Mouse (Mus musculus): ENCODE data around the gene Adamts20. TPM values are rescaled to one million over a fixed set of nuclear protein-coding genes. Genes with fewer than 3 reads are reported as not detected.
"Not testable (repeated sequence)": the region's sequence is repeated elsewhere in the genome, so short reads cannot be mapped to it uniquely, and the experiment has no call there.

Adamts20 gene
- total and polyA plus RNA-seq, 3 experiments: 0.05 TPM; not detected in 2

DNA sequence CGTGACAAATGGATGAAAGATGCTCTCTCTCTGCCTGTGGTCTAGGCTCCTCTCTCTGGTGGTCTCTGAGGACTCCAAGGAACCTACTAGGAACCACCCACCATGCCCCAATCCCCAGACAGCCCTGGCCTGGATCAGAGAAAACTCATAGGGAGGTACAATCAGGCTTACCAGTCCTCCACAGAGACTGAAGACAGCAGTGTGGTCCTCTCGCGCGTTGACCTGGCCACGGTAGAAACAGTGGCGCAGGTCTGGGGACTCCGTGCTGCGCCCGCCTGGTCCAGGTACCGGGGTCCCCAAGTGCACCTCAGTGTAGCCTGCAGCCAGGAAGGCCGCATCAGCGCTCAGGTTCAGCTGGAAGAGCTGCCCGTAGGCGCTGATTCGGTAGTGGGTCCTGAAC lies 62.2 kb downstream of the Adamts20 start:
- DNase-seq (ENCODE audit: low spot score) (no peak), ATAC-seq (ENCODE audit: extremely low read depth, insufficient number of reproducible peaks, low FRiP score, poor library complexity, severe bottlenecking) (no peak)
- H3K36me3 ChIP-seq (replicated peaks): no peaks in the 10 kb centered on the region
- H3K9me3 ChIP-seq (replicated peaks): peaks cover 46% of the 10 kb centered on the region
- TF ChIP-seq POLR2AphosphoS5 (IDR thresholded peaks at IDR 0.05; ENCODE audit: insufficient replicate concordance, low read depth, low read length) (no peak), GATA1 (IDR thresholded peaks at IDR 0.05; ENCODE audit: borderline replicate concordance, low read length) (no peak), GATA2 (IDR thresholded peaks at IDR 0.05; ENCODE audit: borderline replicate concordance, low read depth, low read length) (no peak), CTCF (IDR thresholded peaks at IDR 0.05; ENCODE audit: low read depth, low read length) (no peak), TAL1 (conservative IDR thresholded peaks at IDR 0.05; ENCODE audit: low read depth, low read length) (no peak)
- no peaks in the 10 kb centered on the region for H3K27me3 ChIP-seq (ENCODE audit: insufficient read depth, low read length)
- H3K4me1 ChIP-seq (ENCODE audit: insufficient read depth, low read depth, low read length): no peaks in the 10 kb centered on the region
- no peak overlapping the region; the same call in 1 of the 2 replicates for H3K4me3 ChIP-seq (ENCODE audit: low read depth, low read length)

DNA sequence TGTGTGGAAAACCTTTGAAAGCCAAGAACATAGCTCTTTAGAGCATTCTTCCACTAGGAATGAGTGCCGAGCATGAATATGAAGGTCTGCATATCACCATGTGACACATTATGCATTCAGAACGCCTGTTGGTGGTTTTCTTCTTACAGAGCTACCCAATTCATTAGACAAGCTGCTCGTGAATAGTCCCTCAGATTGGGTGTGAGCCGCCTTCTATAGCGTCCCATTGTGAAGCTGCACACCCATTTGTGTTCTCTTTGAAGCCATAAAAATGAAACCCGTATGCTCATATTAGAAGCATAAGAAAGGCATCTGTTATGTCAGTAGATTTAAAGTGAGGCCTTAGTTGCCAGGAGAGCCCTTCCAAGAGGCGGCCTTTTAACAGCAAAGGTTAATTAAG lies 72.5 kb downstream of the Adamts20 start:
- no peaks in the 10 kb centered on the region for H3K4me1 ChIP-seq (ENCODE audit: insufficient read depth, low read depth, low read length)
- no peaks in the 10 kb centered on the region for H3K36me3 ChIP-seq (replicated peaks)
- no peak overlapping the region for H3K4me3 ChIP-seq (ENCODE audit: low read depth, low read length)
- ATAC-seq (ENCODE audit: extremely low read depth, insufficient number of reproducible peaks, low FRiP score, poor library complexity, severe bottlenecking): no peak
- peaks cover 21% of the 10 kb centered on the region for H3K9me3 ChIP-seq (replicated peaks)
- no peak for DNase-seq (ENCODE audit: low spot score)
- no peaks in the 10 kb centered on the region for H3K27me3 ChIP-seq (ENCODE audit: insufficient read depth, low read length)
- TF ChIP-seq POLR2AphosphoS5 (IDR thresholded peaks at IDR 0.05; ENCODE audit: insufficient replicate concordance, low read depth, low read length): no peak
- no peak for TF ChIP-seq TAL1 (conservative IDR thresholded peaks at IDR 0.05; ENCODE audit: low read depth, low read length)
- no peak for TF ChIP-seq GATA2 (IDR thresholded peaks at IDR 0.05; ENCODE audit: borderline replicate concordance, low read depth, low read length)
- TF ChIP-seq CTCF (IDR thresholded peaks at IDR 0.05; ENCODE audit: low read depth, low read length): no peak
- no peak for TF ChIP-seq GATA1 (IDR thresholded peaks at IDR 0.05; ENCODE audit: borderline replicate concordance, low read length)

DNA sequence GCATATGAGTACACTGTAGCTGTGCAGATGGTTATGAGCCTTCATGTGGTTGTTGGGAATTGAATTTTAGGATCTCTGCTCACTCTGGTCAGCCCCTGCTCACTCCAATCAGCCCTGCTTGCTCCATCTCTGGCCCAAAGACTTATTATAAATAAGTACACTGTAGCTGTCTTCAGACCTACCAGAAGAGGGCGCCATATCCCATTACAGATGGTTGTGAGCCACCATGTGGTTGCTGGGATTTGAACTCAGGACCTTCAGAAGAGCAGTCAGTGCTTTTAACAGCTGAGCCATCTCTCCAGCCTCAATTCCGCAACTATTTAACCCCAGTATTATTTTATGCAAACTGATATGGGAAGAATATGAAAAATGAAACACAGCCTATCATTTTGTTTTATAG lies 75.1 kb downstream of the Adamts20 start:
- H3K36me3 ChIP-seq (replicated peaks); ATAC-seq (ENCODE audit: extremely low read depth, insufficient number of reproducible peaks, low FRiP score, poor library complexity, severe bottlenecking); H3K27me3 ChIP-seq (ENCODE audit: insufficient read depth, low read length); H3K4me1 ChIP-seq (ENCODE audit: insufficient read depth, low read depth, low read length); DNase-seq (ENCODE audit: low spot score); H3K4me3 ChIP-seq (ENCODE audit: low read depth, low read length): not testable (repeated sequence)
- peaks cover 13% of the 10 kb centered on the region for H3K9me3 ChIP-seq (replicated peaks)

DNA sequence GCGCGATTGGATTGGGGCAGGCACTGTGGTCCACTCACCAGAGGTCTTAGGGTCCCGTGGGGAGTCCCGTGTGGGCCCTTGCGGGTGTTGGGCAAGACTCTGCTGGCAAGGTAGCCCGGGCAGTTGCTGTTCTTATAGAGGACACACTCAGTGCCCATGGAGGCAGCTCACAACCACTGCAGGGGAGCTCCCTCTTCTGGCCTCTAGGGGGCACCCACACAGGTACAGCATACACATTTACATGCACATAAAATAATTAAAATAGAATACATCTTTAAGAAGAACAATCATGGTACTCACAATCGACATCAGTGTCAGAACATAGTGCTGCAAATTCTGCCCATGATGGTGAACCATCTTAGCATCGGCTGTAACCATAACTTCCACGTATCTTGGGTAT lies 85.8 kb downstream of the Adamts20 start:
- Histone ChIP-seq H3K27me3 (ENCODE audit: insufficient read depth, low read length) (no peaks in the 10 kb centered on the region), H3K36me3 (replicated peaks) (no peaks in the 10 kb centered on the region), H3K9me3 (replicated peaks) (peaks cover 12% of the 10 kb centered on the region; the same call in 1 of the 2 replicates), H3K4me3 (ENCODE audit: low read depth, low read length) (no peak overlapping the region), H3K4me1 (ENCODE audit: insufficient read depth, low read depth, low read length) (no peaks in the 10 kb centered on the region)
- TF ChIP-seq CTCF (IDR thresholded peaks at IDR 0.05; ENCODE audit: low read depth, low read length): no peak
- ATAC-seq (ENCODE audit: extremely low read depth, insufficient number of reproducible peaks, low FRiP score, poor library complexity, severe bottlenecking) (no peak), DNase-seq (ENCODE audit: low spot score) (no peak)

DNA sequence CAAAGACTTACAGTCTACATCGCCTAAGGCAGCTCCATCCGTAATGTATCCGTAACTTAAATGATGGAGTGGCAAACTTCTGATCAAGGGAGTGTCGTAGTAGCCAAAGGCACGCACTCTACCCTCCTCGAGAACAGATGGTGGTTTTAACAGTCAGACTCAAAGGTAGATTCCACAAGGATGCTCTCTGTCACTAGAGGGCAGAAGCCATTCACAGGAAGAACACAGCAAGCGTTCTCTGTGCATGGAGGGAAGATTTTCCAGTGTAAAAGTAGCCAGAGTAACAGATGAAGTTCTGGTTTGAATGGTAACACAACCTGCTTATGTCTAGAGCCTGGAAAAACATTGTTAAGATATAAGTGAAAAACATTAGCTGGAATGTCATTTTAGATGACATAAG lies 92.7 kb downstream of the Adamts20 start:
- H3K4me3 ChIP-seq (ENCODE audit: low read depth, low read length): no peak overlapping the region
- H3K4me1 ChIP-seq (ENCODE audit: insufficient read depth, low read depth, low read length): no peaks in the 10 kb centered on the region
- ATAC-seq (ENCODE audit: extremely low read depth, insufficient number of reproducible peaks, low FRiP score, poor library complexity, severe bottlenecking) (no peak), DNase-seq (ENCODE audit: low spot score) (no peak)
- TF ChIP-seq TAL1 (conservative IDR thresholded peaks at IDR 0.05; ENCODE audit: low read depth, low read length) (no peak), CTCF (IDR thresholded peaks at IDR 0.05; ENCODE audit: low read depth, low read length) (no peak), GATA2 (IDR thresholded peaks at IDR 0.05; ENCODE audit: borderline replicate concordance, low read depth, low read length) (no peak), POLR2AphosphoS5 (IDR thresholded peaks at IDR 0.05; ENCODE audit: insufficient replicate concordance, low read depth, low read length) (no peak), GATA1 (IDR thresholded peaks at IDR 0.05; ENCODE audit: borderline replicate concordance, low read length) (no peak)
- peaks cover 6% of the 10 kb centered on the region for H3K9me3 ChIP-seq (replicated peaks)
- no peaks in the 10 kb centered on the region for H3K36me3 ChIP-seq (replicated peaks)
- no peaks in the 10 kb centered on the region for H3K27me3 ChIP-seq (ENCODE audit: insufficient read depth, low read length)

DNA sequence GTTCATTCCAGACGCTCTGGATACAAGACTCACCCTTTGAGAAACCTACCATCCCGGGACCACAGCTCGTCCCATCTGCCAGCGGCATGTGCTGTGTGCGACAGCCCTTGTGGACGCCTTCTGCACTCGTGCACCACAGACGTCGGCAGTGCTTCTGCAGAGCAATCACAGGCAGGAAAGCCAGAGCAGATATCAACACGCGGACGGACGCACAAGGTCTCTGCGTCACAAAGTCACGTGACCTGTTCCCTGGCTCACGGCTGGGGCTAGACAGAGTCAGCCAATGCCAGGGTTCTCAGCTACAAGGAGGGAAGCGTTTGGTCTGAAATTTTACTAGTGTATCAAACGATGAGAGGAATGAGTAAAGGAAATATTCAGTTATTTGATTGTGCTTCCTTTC lies 116.2 kb downstream of the Adamts20 start:
- ATAC-seq (ENCODE audit: extremely low read depth, insufficient number of reproducible peaks, low FRiP score, poor library complexity, severe bottlenecking): no peak
- DNase-seq (ENCODE audit: low spot score): no peak
- Histone ChIP-seq H3K4me3 (ENCODE audit: low read depth, low read length) (no peak overlapping the region; the same call in 1 of the 2 replicates), H3K36me3 (replicated peaks) (no peaks in the 10 kb centered on the region), H3K9me3 (replicated peaks) (peaks cover 51% of the 10 kb centered on the region), H3K4me1 (ENCODE audit: insufficient read depth, low read depth, low read length) (no peaks in the 10 kb centered on the region), H3K27me3 (ENCODE audit: insufficient read depth, low read length) (no peaks in the 10 kb centered on the region)
- TF ChIP-seq CTCF (IDR thresholded peaks at IDR 0.05; ENCODE audit: low read depth, low read length): no peak
- TF ChIP-seq TAL1 (conservative IDR thresholded peaks at IDR 0.05; ENCODE audit: low read depth, low read length): no peak
- TF ChIP-seq GATA2 (IDR thresholded peaks at IDR 0.05; ENCODE audit: borderline replicate concordance, low read depth, low read length): no peak
- TF ChIP-seq GATA1 (IDR thresholded peaks at IDR 0.05; ENCODE audit: borderline replicate concordance, low read length): no peak
- no peak for TF ChIP-seq POLR2AphosphoS5 (IDR thresholded peaks at IDR 0.05; ENCODE audit: insufficient replicate concordance, low read depth, low read length)

DNA sequence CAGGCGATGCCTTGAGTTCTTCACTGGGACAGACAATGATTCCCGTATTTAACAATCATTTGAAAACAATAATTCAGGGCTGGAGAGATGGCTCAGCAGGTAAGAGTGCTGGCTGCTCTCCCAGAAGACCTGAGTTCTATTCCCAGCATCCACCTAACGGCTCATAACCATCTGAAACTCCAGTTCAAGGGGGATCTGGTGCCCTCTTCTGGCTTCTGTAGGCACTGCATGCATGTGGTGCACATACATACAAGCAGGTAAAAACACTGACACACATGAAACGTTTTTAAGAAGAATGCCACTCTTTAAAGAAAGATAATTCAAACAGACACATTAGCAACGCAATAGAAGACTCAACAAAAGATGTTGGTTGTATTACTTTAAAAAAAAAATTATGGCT lies 120.9 kb downstream of the Adamts20 start:
- Histone ChIP-seq H3K9me3 (replicated peaks) (peaks cover 51% of the 10 kb centered on the region), H3K4me3 (ENCODE audit: low read depth, low read length) (no peak overlapping the region), H3K27me3 (ENCODE audit: insufficient read depth, low read length) (no peaks in the 10 kb centered on the region), H3K36me3 (replicated peaks) (no peaks in the 10 kb centered on the region), H3K4me1 (ENCODE audit: insufficient read depth, low read depth, low read length) (no peaks in the 10 kb centered on the region)
- DNase-seq (ENCODE audit: low spot score) (no peak), ATAC-seq (ENCODE audit: extremely low read depth, insufficient number of reproducible peaks, low FRiP score, poor library complexity, severe bottlenecking) (no peak)
- TF ChIP-seq GATA1 (IDR thresholded peaks at IDR 0.05; ENCODE audit: borderline replicate concordance, low read length): no peak
